Mouse (Mus musculus): ENCODE results near the gene Olfr885. TPM values are rescaled to one million over a fixed set of nuclear protein-coding genes. Genes with fewer than 3 reads are reported as not detected.

Gene Olfr885
- polyA plus RNA-seq (2015; fragmentation: Nextera tagmentation; extraction: Ambion mirVana): not detected in 2 replicates

DNA sequence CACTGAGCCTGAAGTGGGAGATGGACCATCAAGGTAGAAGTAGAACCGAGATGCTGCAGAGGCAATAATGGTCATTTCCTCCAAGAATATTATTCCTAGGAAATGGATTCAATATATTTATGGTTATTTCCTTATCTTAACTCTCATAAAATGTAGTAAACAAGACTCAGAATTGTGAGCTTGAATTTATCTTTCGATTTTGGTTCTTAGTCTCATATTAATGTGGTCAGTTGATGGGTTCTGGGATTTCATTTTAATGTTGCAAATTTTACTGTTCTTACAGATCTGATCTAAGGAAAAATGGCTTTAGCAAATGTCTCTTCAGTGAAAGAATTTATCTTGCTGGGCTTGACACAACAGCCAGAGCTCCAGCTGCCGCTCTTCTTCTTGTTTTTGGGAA lies at the start of gene Olfr885:
TSS of gene Olfr885 (plus strand) at position 301 of the 400 bp plus-strand sequence.

GRCm38 (mm10) chr9:38025508-38025907 lies 35.6 kb upstream of the Olfr885 start, which contains the start of gene Olfr883:
Gene Olfr883, plus strand, starts transcription at chr9:38025808.

DNA sequence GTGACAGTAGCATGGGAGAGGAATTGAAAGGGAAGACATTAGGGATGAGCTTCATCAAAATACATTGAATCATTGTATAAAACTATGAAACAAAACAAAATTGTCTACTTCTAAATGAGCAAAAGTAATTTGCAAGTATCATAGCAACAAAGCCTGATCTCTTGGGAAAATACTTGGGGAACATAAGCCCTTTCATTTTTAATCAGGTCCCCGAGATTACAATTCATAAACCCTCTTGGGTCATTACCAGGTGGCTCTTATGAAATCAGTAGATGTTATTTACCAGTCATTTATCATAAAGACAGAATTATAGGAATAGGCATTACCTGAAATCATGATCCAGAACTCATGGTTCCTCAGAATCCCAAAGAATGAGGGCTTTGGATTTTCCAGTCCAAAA lies 14.9 kb upstream of the Olfr885 start, which contains the start of gene Olfr884:
TSS of gene Olfr884 (plus strand) at position 301 of the 400 bp plus-strand sequence.

GRCm38 (mm10) chr9:38083772-38084171 lies 22.6 kb downstream of the Olfr885 start, which contains the start of gene Olfr887:
Gene Olfr887, plus strand, starts transcription at chr9:38084072.

DNA sequence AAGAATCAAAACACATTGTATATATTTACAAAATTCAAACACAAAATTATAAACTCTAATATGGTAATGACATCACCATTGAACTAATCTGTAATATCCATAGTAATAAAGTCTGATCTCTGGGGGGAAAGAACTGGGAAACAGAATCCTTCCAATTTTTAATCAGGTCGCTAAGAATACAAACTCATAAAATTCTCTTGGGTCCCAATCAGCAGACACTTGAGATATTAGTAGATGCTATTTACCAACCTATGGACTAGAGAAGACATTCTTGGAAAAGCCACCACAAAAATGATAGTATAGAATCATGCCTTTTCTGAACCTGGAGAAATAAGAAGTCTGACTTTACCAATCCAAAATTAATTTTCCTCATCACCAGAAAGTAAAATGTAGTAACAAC lies 46.7 kb downstream of the Olfr885 start, which contains the start of gene Olfr888:
TSS of gene Olfr888 (plus strand) at position 301 of the 400 bp plus-strand sequence.

Other genes starting within 250 kb of the Olfr885 start
- 0.22 TPM in 1 of 2 replicates, not detected in the other for gene Olfr877, start 207.1 kb upstream of the Olfr885 start, polyA plus RNA-seq (2015; fragmentation: Nextera tagmentation; extraction: Ambion mirVana)
- gene Olfr145, start 164.6 kb upstream of the Olfr885 start, polyA plus RNA-seq (2015; fragmentation: Nextera tagmentation; extraction: Ambion mirVana): not detected in 2 replicates
- gene Olfr878, start 143.5 kb upstream of the Olfr885 start, polyA plus RNA-seq (2015; fragmentation: Nextera tagmentation; extraction: Ambion mirVana): not detected in 2 replicates
- gene Olfr881, start 69.5 kb upstream of the Olfr885 start, polyA plus RNA-seq (2015; fragmentation: Nextera tagmentation; extraction: Ambion mirVana): not detected in 2 replicates
- gene Olfr883, start 35.5 kb upstream of the Olfr885 start, polyA plus RNA-seq (2015; fragmentation: Nextera tagmentation; extraction: Ambion mirVana): not detected in 2 replicates
- not detected in 2 replicates for gene Olfr884, start 14.8 kb upstream of the Olfr885 start, polyA plus RNA-seq (2015; fragmentation: Nextera tagmentation; extraction: Ambion mirVana)
- gene Olfr887, start 22.8 kb downstream of the Olfr885 start, polyA plus RNA-seq (2015; fragmentation: Nextera tagmentation; extraction: Ambion mirVana): not detected in 2 replicates
- not detected in 2 replicates for gene Olfr888, start 46.8 kb downstream of the Olfr885 start, polyA plus RNA-seq (2015; fragmentation: Nextera tagmentation; extraction: Ambion mirVana)
- 0.97 and 1.6 TPM in 2 replicates for gene Olfr889, start 53.9 kb downstream of the Olfr885 start, polyA plus RNA-seq (2015; fragmentation: Nextera tagmentation; extraction: Ambion mirVana)
- gene Olfr890, start 81.2 kb downstream of the Olfr885 start, polyA plus RNA-seq (2015; fragmentation: Nextera tagmentation; extraction: Ambion mirVana): not detected in 2 replicates
- gene Olfr891, start 119.5 kb downstream of the Olfr885 start, polyA plus RNA-seq (2015; fragmentation: Nextera tagmentation; extraction: Ambion mirVana): not detected in 2 replicates
- not detected in 2 replicates for gene Olfr893, start 147.0 kb downstream of the Olfr885 start, polyA plus RNA-seq (2015; fragmentation: Nextera tagmentation; extraction: Ambion mirVana)
- gene Olfr894, start 156.7 kb downstream of the Olfr885 start, polyA plus RNA-seq (2015; fragmentation: Nextera tagmentation; extraction: Ambion mirVana): not detected in 2 replicates
- not detected in 2 replicates for gene Olfr143, start 191.5 kb downstream of the Olfr885 start, polyA plus RNA-seq (2015; fragmentation: Nextera tagmentation; extraction: Ambion mirVana)
- gene Olfr895, start 206.5 kb downstream of the Olfr885 start, polyA plus RNA-seq (2015; fragmentation: Nextera tagmentation; extraction: Ambion mirVana): not detected in 2 replicates
- gene Olfr896-ps1, start 229.8 kb downstream of the Olfr885 start, polyA plus RNA-seq (2015; fragmentation: Nextera tagmentation; extraction: Ambion mirVana): not detected in 2 replicates